Mouse (Mus musculus) induced T-regulatory cell, adult 2 months (primary cell): ENCODE data around the gene Rap2a.

ENCODE experiments used
- DNase-seq: peaks from one replicate; pipeline ENCODE4 v3.0.0-alpha.2; 2012; ENCODE audit warnings: low read depth

Rap2a gene

GRCm38 (mm10) chr14:120539626-120540025 is 61.4 kb downstream of the Rap2a start:
- DNase-seq: no peak

GRCm38 (mm10) chr14:120542445-120542844 is 64.2 kb downstream of the Rap2a start:
- DNase-seq: no peak

DNA sequence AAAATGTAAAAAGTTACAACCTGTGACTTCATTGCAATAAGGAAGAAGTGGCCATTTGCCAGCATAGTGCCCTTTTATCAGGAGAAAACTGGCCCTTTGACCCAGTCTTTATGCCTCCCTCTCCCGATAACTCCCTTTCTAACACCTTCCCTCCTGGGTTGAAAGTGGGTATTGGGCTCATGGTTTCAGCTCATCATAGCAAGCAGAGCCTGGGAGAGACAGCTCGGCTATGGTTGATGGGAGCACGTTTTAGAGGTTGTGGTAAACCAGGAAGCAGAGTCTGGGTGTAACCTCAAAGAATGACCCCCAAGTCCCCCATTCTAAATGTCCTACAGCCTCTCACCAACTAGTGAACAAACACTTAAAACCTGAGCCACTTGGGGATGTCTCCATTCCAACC is 64.7 kb downstream of the Rap2a start:
- DNase-seq: no peak

- DNase-seq: no peak
Observed at GRCm38 (mm10) chr14:120543846-120544245, 65.6 kb downstream of the Rap2a start.

DNA sequence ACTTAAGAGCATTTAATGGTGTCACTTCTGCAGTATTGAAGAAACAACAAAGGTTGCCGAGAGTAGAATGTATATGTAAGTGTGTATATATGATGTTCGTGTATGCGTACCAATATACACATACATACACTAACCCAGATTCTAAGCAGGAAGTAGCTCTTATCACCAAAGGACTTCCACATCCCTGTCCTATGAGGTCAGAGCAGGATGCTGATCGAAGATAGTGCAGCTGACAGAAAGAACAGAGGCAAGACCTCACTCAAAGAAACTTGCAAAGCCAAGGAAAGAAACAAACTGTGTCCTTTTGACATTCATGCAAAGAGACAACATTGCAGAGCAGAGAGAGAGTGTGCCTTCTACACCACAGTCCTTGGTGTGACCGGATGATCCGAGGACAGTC is 66.3 kb downstream of the Rap2a start:
- no peak for DNase-seq

DNA sequence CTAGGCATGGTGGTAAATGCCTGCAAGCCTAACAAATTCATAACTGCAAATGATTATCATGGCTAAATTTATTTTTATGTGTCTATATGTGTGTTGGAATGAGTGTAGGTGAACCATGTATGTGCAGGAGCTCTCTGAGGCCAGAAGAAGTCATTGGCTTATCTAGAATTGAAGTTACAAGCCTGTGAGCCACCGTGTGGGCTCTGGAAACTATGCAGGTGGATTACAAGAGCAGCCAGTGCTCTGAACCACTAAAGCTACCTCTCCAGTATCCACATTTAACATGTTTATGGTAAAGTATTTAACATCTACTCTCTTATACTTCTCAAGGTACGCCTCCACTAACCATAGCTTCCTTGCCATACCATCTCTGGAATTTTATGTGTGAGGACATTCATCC is 66.7 kb downstream of the Rap2a start:
- DNase-seq: no peak
